Mouse (Mus musculus): ENCODE data around the gene Olfr1006. TPM values are rescaled to one million over a fixed set of nuclear protein-coding genes. Genes with fewer than 3 reads are reported as not detected.
A peak's percentile ranks its signal among the peaks of the same experiment; 100 is the strongest.
"Not testable (repeated sequence)": the region's sequence is repeated elsewhere in the genome, so short reads cannot be mapped to it uniquely, and the experiment has no call there.

Olfr1006 gene
- not detected in 2 replicates for polyA plus RNA-seq (2015; fragmentation: Nextera tagmentation; extraction: Ambion mirVana)

GRCm38 (mm10) chr2:85678667-85679066, at the start of gene Olfr1006:
Gene Olfr1006, minus strand, starts transcription at chr2:85678767.
- DNase-seq (ENCODE audit: low spot score) = no peak

DNA sequence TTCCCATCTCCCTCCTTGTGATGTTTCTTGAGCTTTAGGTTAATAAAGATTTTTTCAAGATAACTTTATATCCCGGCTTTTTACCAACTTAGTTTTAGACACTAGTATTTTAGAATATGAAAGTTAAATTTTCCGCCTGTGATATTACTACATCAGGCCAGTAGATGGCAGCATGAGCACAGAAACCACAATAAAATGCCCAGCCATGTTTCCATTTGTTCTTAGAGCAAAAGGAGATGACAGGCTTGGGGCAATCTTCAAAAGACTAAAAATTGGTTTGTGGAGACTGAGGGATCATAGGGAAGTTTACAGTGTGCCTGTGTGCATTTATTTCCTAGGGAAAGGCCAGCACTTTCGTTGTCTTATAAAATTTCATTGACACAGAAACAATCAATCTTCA, 47.2 kb upstream of the Olfr1006 start:
- peak; percentile 42 for DNase-seq (ENCODE audit: low spot score)

DNA sequence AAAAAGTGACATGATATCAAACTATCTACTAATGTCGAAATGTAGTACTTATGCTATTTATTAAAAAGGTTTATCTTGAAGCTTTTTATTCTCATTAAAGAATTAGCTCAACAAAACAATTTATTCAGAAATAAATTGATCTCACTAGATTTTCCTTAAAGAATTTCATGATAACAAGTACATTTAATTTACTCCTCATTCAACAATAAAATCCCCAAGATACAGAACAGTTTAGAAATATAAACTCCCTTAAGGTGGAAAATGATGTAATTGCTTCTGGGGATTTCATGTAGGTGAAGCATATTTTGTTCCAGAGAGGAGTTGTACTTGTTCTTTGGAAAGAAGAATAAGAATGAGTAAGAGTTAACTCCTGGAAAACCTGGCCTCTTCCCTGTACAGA, 36.6 kb upstream of the Olfr1006 start, which contains the start of gene Olfr1009:
Olfr1009 (plus strand) TSS at position 301 of the 400 bp plus-strand sequence.
- no peak for DNase-seq (ENCODE audit: low spot score)

DNA sequence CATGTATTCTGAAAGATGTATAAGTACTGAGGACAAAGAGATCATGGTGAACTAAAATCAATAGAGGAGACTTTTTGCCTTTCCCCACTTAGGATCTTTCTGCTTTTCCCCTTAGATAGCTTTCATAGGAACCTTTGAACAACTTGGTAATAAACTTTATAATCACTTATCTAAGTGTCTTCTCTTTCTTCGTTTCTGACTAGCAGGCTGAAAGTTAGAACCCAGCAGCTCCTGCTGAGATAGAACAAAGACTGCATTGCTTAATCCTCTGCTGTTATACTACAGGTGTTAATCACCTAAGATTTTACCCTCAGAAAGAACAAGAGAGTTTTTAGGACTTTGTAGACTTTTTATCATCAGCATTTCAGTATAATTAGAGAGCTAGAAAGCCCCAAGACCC, 32.6 kb upstream of the Olfr1006 start:
- DNase-seq (ENCODE audit: low spot score) = no peak

DNA sequence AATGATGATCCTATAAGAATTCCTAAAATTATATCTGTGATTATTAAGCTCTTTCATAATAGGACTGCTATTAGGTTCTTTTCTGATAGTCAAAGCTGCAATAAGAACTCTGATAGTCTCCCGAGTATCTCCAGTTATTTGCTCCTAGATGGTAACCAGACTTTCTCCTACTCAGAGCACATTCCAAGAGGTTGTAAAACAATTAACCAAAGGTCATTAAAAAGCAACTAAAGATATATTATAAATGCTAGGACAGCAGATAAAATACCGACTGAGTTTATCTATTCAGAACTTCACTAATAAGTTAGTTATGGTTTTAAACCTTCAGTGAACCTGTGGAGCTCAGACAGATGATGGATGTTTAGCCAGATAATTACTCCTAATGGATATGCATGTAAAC, 32.1 kb upstream of the Olfr1006 start:
- not testable (repeated sequence) for DNase-seq (ENCODE audit: low spot score)

DNA sequence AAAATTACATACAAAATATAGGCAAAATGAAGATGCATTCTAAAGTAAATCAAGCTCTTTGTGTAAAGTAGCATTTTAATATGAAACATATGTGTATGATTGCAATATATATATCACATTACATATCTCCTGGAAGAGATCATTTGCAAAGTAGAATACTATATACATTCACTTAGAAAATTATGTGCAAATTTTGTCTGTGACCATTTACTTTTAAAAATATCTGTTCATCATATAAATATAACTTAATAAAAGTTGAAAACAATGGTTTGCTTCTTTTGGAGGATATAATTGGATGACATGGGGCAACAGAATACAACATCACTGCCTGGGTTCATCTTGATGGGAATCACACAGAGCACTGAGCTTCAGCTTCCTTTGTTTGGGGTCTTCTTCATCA, 10.6 kb upstream of the Olfr1006 start, which contains the start of gene Olfr1008:
Olfr1008 (plus strand) TSS at position 301 of the 400 bp plus-strand sequence.
- DNase-seq (ENCODE audit: low spot score) = no peak

DNA sequence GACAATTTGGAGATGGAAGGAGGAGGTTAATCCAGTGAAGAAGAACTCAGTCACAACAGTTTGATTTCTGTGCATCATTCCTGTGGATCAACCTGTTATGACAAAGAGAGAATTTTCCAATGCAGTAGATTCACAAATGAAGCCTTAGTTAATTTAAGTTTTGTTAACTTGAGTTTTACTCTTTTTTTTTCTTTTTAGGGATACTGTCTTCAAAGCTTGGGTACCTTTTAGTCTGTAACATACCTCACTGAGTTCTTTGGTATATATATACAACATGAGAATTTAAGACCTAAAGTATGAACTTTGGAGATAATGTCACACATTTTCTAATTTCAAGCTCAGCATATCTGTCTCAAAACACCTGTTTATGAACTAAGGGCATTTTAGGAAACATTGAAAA, 14.2 kb downstream of the Olfr1006 start, which contains the start of gene Olfr154:
Olfr154 (minus strand) TSS at position 101 of the 400 bp plus-strand sequence.
- not testable (repeated sequence) for DNase-seq (ENCODE audit: low spot score)

DNA sequence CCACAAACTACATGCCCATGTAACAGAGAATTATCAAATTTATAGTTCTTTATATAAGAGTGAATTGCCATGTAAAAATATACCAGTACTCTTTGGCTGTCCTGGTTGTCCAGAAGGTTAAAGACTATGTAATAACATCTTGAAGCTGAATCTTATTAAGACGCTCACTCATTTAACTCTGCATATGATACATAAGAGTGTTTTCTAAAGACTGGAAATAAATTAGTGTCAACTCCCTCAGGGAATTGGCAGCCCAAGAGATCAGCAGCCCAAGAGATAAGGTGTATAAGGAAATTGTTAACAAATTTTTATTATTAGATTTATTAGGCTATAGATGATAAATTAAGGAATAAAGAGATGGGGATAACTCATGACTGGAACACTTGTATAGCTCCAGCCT, 28.0 kb downstream of the Olfr1006 start, which contains the start of gene Olfr1002:
Olfr1002 (minus strand) TSS at position 101 of the 400 bp plus-strand sequence.
- no peak for DNase-seq (ENCODE audit: low spot score)

Other genes with a start within 250 kb of the Olfr1006 start
- not detected in 2 replicates for gene Olfr994, start 242.3 kb downstream of the Olfr1006 start, polyA plus RNA-seq (2015; fragmentation: Nextera tagmentation; extraction: Ambion mirVana)
- gene Olfr995, start 235.1 kb downstream of the Olfr1006 start, polyA plus RNA-seq (2015; fragmentation: Nextera tagmentation; extraction: Ambion mirVana) = not detected in 2 replicates
- 1.6 and 1.8 TPM in 2 replicates for gene 4833423E24Rik, start 159.7 kb downstream of the Olfr1006 start, polyA plus RNA-seq (2015; fragmentation: Nextera tagmentation; extraction: Ambion mirVana)
- not detected in 2 replicates for gene Olfr996, start 99.6 kb downstream of the Olfr1006 start, polyA plus RNA-seq (2015; fragmentation: Nextera tagmentation; extraction: Ambion mirVana)
- gene Olfr998, start 89.8 kb downstream of the Olfr1006 start, polyA plus RNA-seq (2015; fragmentation: Nextera tagmentation; extraction: Ambion mirVana) = not detected in 2 replicates
- gene Olfr1000, start 66.9 kb downstream of the Olfr1006 start, polyA plus RNA-seq (2015; fragmentation: Nextera tagmentation; extraction: Ambion mirVana) = not detected in 2 replicates
- not detected in 2 replicates for gene Olfr1002, start 28.1 kb downstream of the Olfr1006 start, polyA plus RNA-seq (2015; fragmentation: Nextera tagmentation; extraction: Ambion mirVana)
- not detected in 2 replicates for gene Olfr154, start 14.3 kb downstream of the Olfr1006 start, polyA plus RNA-seq (2015; fragmentation: Nextera tagmentation; extraction: Ambion mirVana)
- not detected in 2 replicates for gene Olfr1008, start 10.7 kb upstream of the Olfr1006 start, polyA plus RNA-seq (2015; fragmentation: Nextera tagmentation; extraction: Ambion mirVana)
- gene Olfr1009, start 36.7 kb upstream of the Olfr1006 start, polyA plus RNA-seq (2015; fragmentation: Nextera tagmentation; extraction: Ambion mirVana) = not detected in 2 replicates
- not detected in 2 replicates for gene Olfr1012, start 84.0 kb upstream of the Olfr1006 start, polyA plus RNA-seq (2015; fragmentation: Nextera tagmentation; extraction: Ambion mirVana)
- not detected in 2 replicates for gene Olfr1013, start 88.3 kb upstream of the Olfr1006 start, polyA plus RNA-seq (2015; fragmentation: Nextera tagmentation; extraction: Ambion mirVana)
- gene Olfr1014, start 93.9 kb upstream of the Olfr1006 start, polyA plus RNA-seq (2015; fragmentation: Nextera tagmentation; extraction: Ambion mirVana) = not detected in 2 replicates
- not detected in 2 replicates for gene Olfr1015, start 103.2 kb upstream of the Olfr1006 start, polyA plus RNA-seq (2015; fragmentation: Nextera tagmentation; extraction: Ambion mirVana)
- gene Olfr1016, start 123.8 kb upstream of the Olfr1006 start, polyA plus RNA-seq (2015; fragmentation: Nextera tagmentation; extraction: Ambion mirVana) = not detected in 2 replicates
- gene Olfr1018, start 139.7 kb upstream of the Olfr1006 start, polyA plus RNA-seq (2015; fragmentation: Nextera tagmentation; extraction: Ambion mirVana) = not detected in 2 replicates
- not detected in 2 replicates for gene Olfr1019, start 166.7 kb upstream of the Olfr1006 start, polyA plus RNA-seq (2015; fragmentation: Nextera tagmentation; extraction: Ambion mirVana)
- not detected in 2 replicates for gene Olfr1020, start 168.3 kb upstream of the Olfr1006 start, polyA plus RNA-seq (2015; fragmentation: Nextera tagmentation; extraction: Ambion mirVana)
- not detected in 2 replicates for gene Olfr1022, start 189.8 kb upstream of the Olfr1006 start, polyA plus RNA-seq (2015; fragmentation: Nextera tagmentation; extraction: Ambion mirVana)
- not detected in 2 replicates for gene Olfr1023, start 206.9 kb upstream of the Olfr1006 start, polyA plus RNA-seq (2015; fragmentation: Nextera tagmentation; extraction: Ambion mirVana)
- not detected in 2 replicates for gene Olfr1024, start 226.3 kb upstream of the Olfr1006 start, polyA plus RNA-seq (2015; fragmentation: Nextera tagmentation; extraction: Ambion mirVana)
- not detected in 2 replicates for gene Olfr1025-ps1, start 236.4 kb upstream of the Olfr1006 start, polyA plus RNA-seq (2015; fragmentation: Nextera tagmentation; extraction: Ambion mirVana)
- gene Olfr1026, start 242.8 kb upstream of the Olfr1006 start, polyA plus RNA-seq (2015; fragmentation: Nextera tagmentation; extraction: Ambion mirVana) = not detected in 2 replicates